Mouse (Mus musculus): Measurements from ENCODE around the gene Gm5447. TPM values are rescaled to one million over a fixed set of nuclear protein-coding genes. Genes with fewer than 3 reads are reported as not detected.

Gm5447 gene
- polyA plus RNA-seq, 1 experiment from 2014 or later: 0.15 TPM

DNA sequence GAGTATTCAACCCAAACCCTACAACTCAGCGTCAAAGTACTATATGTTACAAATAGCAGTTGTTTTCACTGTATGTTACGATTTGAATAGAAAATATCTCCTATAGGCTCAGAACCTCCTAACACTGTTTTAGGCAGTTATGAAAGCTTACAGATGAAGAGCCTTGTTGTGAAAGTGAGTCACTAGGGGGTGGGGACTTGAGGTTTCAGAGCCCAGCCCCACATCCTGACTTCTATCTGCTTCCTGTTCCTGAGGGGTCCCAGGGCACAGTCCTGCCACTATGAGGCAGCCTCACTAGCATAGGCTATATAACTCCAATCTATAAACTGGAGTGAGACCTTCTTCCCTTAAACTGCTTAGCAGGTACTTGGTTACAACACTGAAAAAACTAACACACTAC is 1.9 kb upstream of the Gm5447 start:
- Histone ChIP-seq H3K9me3 (replicated peaks; ENCODE audit: control insufficient read depth, low read length) (no peaks in the 10 kb centered on the region), H3K4me2 (ENCODE audit: low read depth, low read length) (no peak overlapping the region), H3K27me3 (ENCODE audit: control insufficient read depth, insufficient read depth, low read length) (no peaks in the 10 kb centered on the region), H3K27ac (replicated peaks; ENCODE audit: low read depth, low read length) (no peak overlapping the region), H3K4me3 (ENCODE audit: low read depth, low read length) (no peak overlapping the region), H3K4me1 (ENCODE audit: control insufficient read depth, insufficient read depth, low read length) (peaks cover 2% of the 10 kb centered on the region; the same call in 1 of the 2 replicates), H3K9ac (replicated peaks; ENCODE audit: low read length) (no peak overlapping the region), H3K36me3 (replicated peaks; ENCODE audit: control insufficient read depth, insufficient read depth, low read depth, low read length) (no peaks in the 10 kb centered on the region)
- ATAC-seq (replicated peaks; ENCODE audit: insufficient number of reproducible peaks, low FRiP score, low TSS enrichment, low read depth) (no peak), DNase-seq (ENCODE audit: low spot score) (no peak)
- WGBS: 92% methylated on average over 2 of the region's 2 CpGs

- Histone ChIP-seq H3K27me3 (ENCODE audit: control insufficient read depth, insufficient read depth, low read length) (no peaks in the 10 kb centered on the region), H3K4me2 (ENCODE audit: low read depth, low read length) (peak overlapping the region; percentile 57), H3K9ac (replicated peaks; ENCODE audit: low read length) (peak overlapping the region; percentile 87), H3K9me3 (replicated peaks; ENCODE audit: control insufficient read depth, low read length) (no peaks in the 10 kb centered on the region), H3K36me3 (replicated peaks; ENCODE audit: control insufficient read depth, insufficient read depth, low read depth, low read length) (no peaks in the 10 kb centered on the region), H3K27ac (replicated peaks; ENCODE audit: low read depth, low read length) (peak overlapping the region; percentile 76; the same call in 1 of the 2 replicates), H3K4me1 (ENCODE audit: control insufficient read depth, insufficient read depth, low read length) (no peaks in the 10 kb centered on the region), H3K4me3 (ENCODE audit: low read depth, low read length) (peak overlapping the region; percentile 95)
- DNase-seq (ENCODE audit: low spot score) (no peak), ATAC-seq (replicated peaks; ENCODE audit: insufficient number of reproducible peaks, low FRiP score, low TSS enrichment, low read depth) (peak; percentile 68; the same call in 1 of the 2 replicates)
- 23% methylated on average over 5 of the region's 5 CpGs for WGBS
These were observed 235 bp downstream of the Gm5447 start for GRCm38 (mm10) chr13:30974247-30974630.

- Histone ChIP-seq H3K4me1 (ENCODE audit: control insufficient read depth, insufficient read depth, low read length) (no peaks in the 10 kb centered on the region), H3K4me3 (ENCODE audit: low read depth, low read length) (no peak overlapping the region), H3K36me3 (replicated peaks; ENCODE audit: control insufficient read depth, insufficient read depth, low read depth, low read length) (no peaks in the 10 kb centered on the region), H3K4me2 (ENCODE audit: low read depth, low read length) (no peak overlapping the region), H3K9ac (replicated peaks; ENCODE audit: low read length) (no peak overlapping the region), H3K9me3 (replicated peaks; ENCODE audit: control insufficient read depth, low read length) (no peaks in the 10 kb centered on the region), H3K27me3 (ENCODE audit: control insufficient read depth, insufficient read depth, low read length) (no peaks in the 10 kb centered on the region), H3K27ac (replicated peaks; ENCODE audit: low read depth, low read length) (no peak overlapping the region)
- ATAC-seq (replicated peaks; ENCODE audit: insufficient number of reproducible peaks, low FRiP score, low TSS enrichment, low read depth): no peak
- 53% methylated on average over 8 of the region's 8 CpGs for WGBS
- no peak for DNase-seq (ENCODE audit: low spot score)
These were observed 2.6 kb downstream of the Gm5447 start for GRCm38 (mm10) chr13:30976536-30977084.

- Histone ChIP-seq H3K9me3 (replicated peaks; ENCODE audit: control insufficient read depth, low read length) (no peaks in the 10 kb centered on the region), H3K9ac (replicated peaks; ENCODE audit: low read length) (no peak overlapping the region), H3K4me2 (ENCODE audit: low read depth, low read length) (no peak overlapping the region), H3K27ac (replicated peaks; ENCODE audit: low read depth, low read length) (no peak overlapping the region), H3K27me3 (ENCODE audit: control insufficient read depth, insufficient read depth, low read length) (no peaks in the 10 kb centered on the region), H3K4me1 (ENCODE audit: control insufficient read depth, insufficient read depth, low read length) (no peaks in the 10 kb centered on the region), H3K4me3 (ENCODE audit: low read depth, low read length) (no peak overlapping the region), H3K36me3 (replicated peaks; ENCODE audit: control insufficient read depth, insufficient read depth, low read depth, low read length) (no peaks in the 10 kb centered on the region)
- ATAC-seq (replicated peaks; ENCODE audit: insufficient number of reproducible peaks, low FRiP score, low TSS enrichment, low read depth) (no peak), DNase-seq (ENCODE audit: low spot score) (no peak)
- WGBS: 71% methylated on average over 4 of the region's 4 CpGs
These were observed 4.2 kb downstream of the Gm5447 start for GRCm38 (mm10) chr13:30978224-30978623.

DNA sequence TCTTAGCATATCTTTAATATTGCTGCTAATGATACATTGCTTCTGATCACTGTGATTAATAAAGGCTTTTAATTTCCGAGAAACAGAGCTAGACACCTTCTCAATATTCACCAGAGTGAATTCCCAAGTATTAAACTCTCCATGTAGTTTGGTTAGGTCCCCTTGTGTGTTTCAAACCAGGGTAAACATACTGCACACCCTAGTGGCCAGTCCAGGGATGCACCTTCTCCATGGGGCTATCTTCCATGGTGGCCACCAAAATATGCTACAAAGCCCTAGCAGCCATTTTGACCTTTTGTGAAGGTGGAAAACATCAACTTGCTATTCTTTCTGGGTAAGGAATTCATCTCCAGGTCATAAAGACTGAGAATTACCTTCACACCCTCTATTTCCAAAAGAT is 7.7 kb downstream of the Gm5447 start:
- Histone ChIP-seq H3K27me3 (ENCODE audit: control insufficient read depth, insufficient read depth, low read length) (no peaks in the 10 kb centered on the region), H3K4me1 (ENCODE audit: control insufficient read depth, insufficient read depth, low read length) (peaks cover 2% of the 10 kb centered on the region; the same call in 1 of the 2 replicates), H3K4me3 (ENCODE audit: low read depth, low read length) (no peak overlapping the region), H3K9me3 (replicated peaks; ENCODE audit: control insufficient read depth, low read length) (no peaks in the 10 kb centered on the region), H3K36me3 (replicated peaks; ENCODE audit: control insufficient read depth, insufficient read depth, low read depth, low read length) (no peaks in the 10 kb centered on the region), H3K9ac (replicated peaks; ENCODE audit: low read length) (no peak overlapping the region), H3K27ac (replicated peaks; ENCODE audit: low read depth, low read length) (no peak overlapping the region), H3K4me2 (ENCODE audit: low read depth, low read length) (no peak overlapping the region)
- no peak for DNase-seq (ENCODE audit: low spot score)
- no peak for ATAC-seq (replicated peaks; ENCODE audit: insufficient number of reproducible peaks, low FRiP score, low TSS enrichment, low read depth)
- 72% methylated on average over 1 of the region's 1 CpGs for WGBS

GRCm38 (mm10) chr13:30985275-30985597 is 11.2 kb downstream of the Gm5447 start:
- Histone ChIP-seq H3K4me1 (ENCODE audit: control insufficient read depth, insufficient read depth, low read length) (peaks cover 2% of the 10 kb centered on the region; the same call in 1 of the 2 replicates), H3K4me2 (ENCODE audit: low read depth, low read length) (peak overlapping the region; percentile 45), H3K27me3 (ENCODE audit: control insufficient read depth, insufficient read depth, low read length) (no peaks in the 10 kb centered on the region), H3K36me3 (replicated peaks; ENCODE audit: control insufficient read depth, insufficient read depth, low read depth, low read length) (no peaks in the 10 kb centered on the region), H3K4me3 (ENCODE audit: low read depth, low read length) (peak overlapping the region; percentile 25), H3K9ac (replicated peaks; ENCODE audit: low read length) (peak overlapping the region; percentile 37), H3K27ac (replicated peaks; ENCODE audit: low read depth, low read length) (peak overlapping the region; percentile 56), H3K9me3 (replicated peaks; ENCODE audit: control insufficient read depth, low read length) (no peaks in the 10 kb centered on the region)
- DNase-seq (ENCODE audit: low spot score): no peak
- WGBS: 16% methylated on average over 13 of the region's 13 CpGs
- no peak for ATAC-seq (replicated peaks; ENCODE audit: insufficient number of reproducible peaks, low FRiP score, low TSS enrichment, low read depth)

DNA sequence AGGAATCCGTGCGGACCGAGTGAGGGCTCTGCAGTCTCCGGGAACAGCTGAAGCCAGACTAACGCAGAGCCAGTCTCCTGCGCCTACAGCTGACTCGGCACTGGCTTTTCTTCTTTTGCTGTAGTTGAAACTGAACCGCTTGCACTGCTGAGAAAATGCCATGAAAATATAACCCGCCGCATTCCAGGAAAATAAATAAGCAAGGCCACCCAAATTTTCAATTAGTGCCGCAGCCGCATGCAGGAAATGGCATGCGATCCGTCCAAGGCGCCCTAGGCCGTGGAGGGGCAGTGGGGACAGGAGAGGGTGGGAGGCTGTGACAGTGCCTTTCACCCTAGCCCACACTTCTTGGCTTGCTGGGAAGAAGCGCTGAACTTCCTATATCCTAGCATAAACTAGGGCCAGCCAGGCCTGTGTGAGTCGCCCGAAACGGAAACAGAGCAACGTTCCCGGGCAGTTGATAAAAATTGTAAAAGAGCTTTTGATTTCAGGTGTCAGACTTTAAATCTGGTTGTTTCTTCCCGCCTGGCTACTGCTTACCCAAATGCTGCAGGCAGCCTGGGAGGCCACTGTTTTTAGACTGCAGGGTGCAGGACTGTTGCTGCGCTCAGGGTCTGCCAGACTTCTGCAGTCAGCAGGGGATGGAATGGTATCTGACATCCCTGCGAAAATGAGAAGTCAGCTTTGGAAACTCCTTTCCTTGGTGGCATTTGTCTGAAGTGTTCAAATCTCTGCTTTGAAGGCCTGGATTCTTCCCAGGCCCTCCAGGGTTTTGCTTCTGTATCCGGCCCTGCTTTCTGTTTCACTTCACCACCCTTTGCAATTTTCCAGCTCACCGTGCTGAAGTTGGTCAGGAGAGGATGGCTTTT is 11.8 kb downstream of the Gm5447 start:
- peak overlapping the region; percentile 45 for H3K4me2 ChIP-seq (ENCODE audit: low read depth, low read length)
- H3K27me3 ChIP-seq (ENCODE audit: control insufficient read depth, insufficient read depth, low read length): no peaks in the 10 kb centered on the region
- no peaks in the 10 kb centered on the region for H3K9me3 ChIP-seq (replicated peaks; ENCODE audit: control insufficient read depth, low read length)
- H3K27ac ChIP-seq (replicated peaks; ENCODE audit: low read depth, low read length): peak overlapping the region; percentile 56
- WGBS: 9% methylated on average over 27 of the region's 27 CpGs
- peak; percentile 64 for DNase-seq (ENCODE audit: low spot score)
- peak overlapping the region; percentile 25 for H3K4me3 ChIP-seq (ENCODE audit: low read depth, low read length)
- no peaks in the 10 kb centered on the region for H3K36me3 ChIP-seq (replicated peaks; ENCODE audit: control insufficient read depth, insufficient read depth, low read depth, low read length)
- peak overlapping the region; percentile 37 for H3K9ac ChIP-seq (replicated peaks; ENCODE audit: low read length)
- peaks cover 2% of the 10 kb centered on the region; the same call in 1 of the 2 replicates for H3K4me1 ChIP-seq (ENCODE audit: control insufficient read depth, insufficient read depth, low read length)
- ATAC-seq (replicated peaks; ENCODE audit: insufficient number of reproducible peaks, low FRiP score, low TSS enrichment, low read depth): no peak

GRCm38 (mm10) chr13:30986934-30987455 is 13.0 kb downstream of the Gm5447 start:
- H3K27ac ChIP-seq (replicated peaks; ENCODE audit: low read depth, low read length): no peak overlapping the region
- no peak overlapping the region for H3K4me2 ChIP-seq (ENCODE audit: low read depth, low read length)
- no peak overlapping the region for H3K9ac ChIP-seq (replicated peaks; ENCODE audit: low read length)
- no peaks in the 10 kb centered on the region for H3K36me3 ChIP-seq (replicated peaks; ENCODE audit: control insufficient read depth, insufficient read depth, low read depth, low read length)
- H3K27me3 ChIP-seq (ENCODE audit: control insufficient read depth, insufficient read depth, low read length): no peaks in the 10 kb centered on the region
- peaks cover 2% of the 10 kb centered on the region; the same call in 1 of the 2 replicates for H3K4me1 ChIP-seq (ENCODE audit: control insufficient read depth, insufficient read depth, low read length)
- DNase-seq (ENCODE audit: low spot score) (no peak), ATAC-seq (replicated peaks; ENCODE audit: insufficient number of reproducible peaks, low FRiP score, low TSS enrichment, low read depth) (no peak)
- no peak overlapping the region for H3K4me3 ChIP-seq (ENCODE audit: low read depth, low read length)
- H3K9me3 ChIP-seq (replicated peaks; ENCODE audit: control insufficient read depth, low read length): no peaks in the 10 kb centered on the region
- 75% methylated on average over 10 of the region's 10 CpGs for WGBS

All from embryonic facial prominence, embryonic 11.5 days (tissue).